Mouse (Mus musculus) cerebral cortex, adult 2 months (tissue): ENCODE data around the gene Mcpt8.

Source experiments
- WGBS: fragments of 180-500 bp; shearing (Covaris S2); methylation state at CpG from one replicate; pipeline ENCODE4 v1.1.7; 2018; 5-methylcytosine and 5-hydroxymethylcytosine counted together

The Mcpt8 gene

DNA sequence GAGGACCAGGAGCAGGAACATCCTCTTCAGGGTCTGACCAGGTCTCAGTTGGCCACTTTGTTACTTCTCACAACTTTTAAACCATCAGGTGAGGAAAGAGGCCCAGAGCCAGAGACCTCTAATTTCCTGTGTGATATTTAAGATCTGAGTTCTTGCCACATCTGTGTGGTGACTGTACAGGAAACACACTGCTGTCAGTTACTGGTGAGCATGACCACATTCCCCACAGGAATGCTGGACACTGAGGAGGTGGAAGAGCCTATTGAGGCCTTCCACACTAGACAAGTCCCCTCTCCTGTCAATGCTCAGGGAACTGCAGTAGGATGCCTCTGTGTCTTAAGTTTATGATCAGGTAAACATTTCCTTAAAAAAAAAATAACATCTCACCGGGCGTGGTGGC, at the start of gene Mcpt8:
Gene Mcpt8, minus strand, starts transcription at position 107 of the 400 bp plus-strand sequence.
- WGBS, result 94% methylated on average over 2 of the region's 2 CpGs

- WGBS, result 77% methylated on average over 1 of the region's 1 CpGs
Observed at GRCm38 (mm10) chr14:56133675-56134074, 48.6 kb upstream of the Mcpt8 start.

DNA sequence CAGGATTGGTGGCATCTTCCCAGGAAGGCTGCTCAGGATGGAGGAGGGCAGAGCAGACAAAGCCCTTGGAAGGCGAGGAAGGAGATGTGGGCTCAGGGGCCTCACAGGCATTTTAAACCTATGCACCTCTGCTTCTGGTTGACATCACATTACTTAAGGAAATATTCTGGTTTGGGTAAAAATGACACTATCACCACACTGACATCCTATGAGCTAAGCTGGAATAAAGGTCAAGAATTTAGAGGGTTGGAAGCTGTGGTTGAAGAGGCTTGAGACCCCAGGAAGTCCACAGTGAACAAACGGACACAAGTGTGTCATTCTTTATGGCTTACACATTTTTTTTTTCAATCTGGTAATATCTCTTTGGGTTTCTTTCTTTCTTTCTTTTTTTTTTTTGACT, 47.4 kb upstream of the Mcpt8 start, which contains the start of gene Gzmd:
Gene Gzmd, minus strand, starts transcription at position 101 of the 400 bp plus-strand sequence.
- WGBS, result 85% methylated on average over 2 of the region's 2 CpGs

DNA sequence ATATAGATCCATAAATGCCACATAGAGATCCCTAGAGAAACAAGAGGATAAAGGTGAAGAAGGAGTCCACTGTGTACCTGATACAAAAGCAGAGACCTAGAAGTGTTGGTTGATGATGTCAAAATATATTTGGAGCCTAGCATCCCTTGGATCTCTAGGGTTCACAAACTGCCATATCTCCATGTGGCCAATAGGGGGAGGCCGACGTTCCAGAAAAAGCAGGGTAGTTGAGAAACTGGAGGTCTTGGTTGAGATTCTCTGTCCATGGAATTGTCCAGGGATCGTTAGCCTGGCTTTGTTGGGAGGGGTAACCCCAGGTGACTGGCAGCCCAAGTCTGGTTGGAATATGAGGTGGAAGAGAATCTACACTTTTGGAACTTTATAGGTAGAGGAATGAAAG, 43.3 kb upstream of the Mcpt8 start:
- 49% methylated on average over 3 of the region's 3 CpGs for WGBS

DNA sequence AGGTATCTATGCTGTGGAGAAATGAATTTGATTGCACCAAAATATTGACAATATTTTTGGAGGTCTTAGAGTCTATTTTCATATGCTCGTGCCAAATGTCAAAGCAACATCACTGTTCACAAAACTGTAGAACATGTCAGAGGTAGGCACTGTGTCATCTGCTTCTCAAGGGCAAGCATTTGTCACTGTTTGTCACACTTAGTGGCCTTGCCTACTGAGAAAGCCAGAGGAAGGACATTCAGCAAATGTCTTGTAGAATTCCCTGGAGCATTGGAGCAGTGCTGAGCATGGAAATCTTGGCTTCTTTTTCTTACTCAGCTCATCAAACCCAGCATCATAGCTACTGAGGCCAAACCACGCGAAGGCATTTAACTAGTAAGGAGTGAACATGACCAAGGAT, 38.4 kb upstream of the Mcpt8 start:
- 85% methylated on average over 3 of the region's 3 CpGs for WGBS

GRCm38 (mm10) chr14:56120525-56120924, 35.5 kb upstream of the Mcpt8 start, which contains the start of gene Gzme:
Gzme (minus strand) TSS chr14:56120625.

GRCm38 (mm10) chr14:56115531-56116310, 30.6 kb upstream of the Mcpt8 start:
- WGBS, result 93% methylated on average over 33 of the region's 33 CpGs

- 59% methylated on average over 13 of the region's 13 CpGs for WGBS
Observed at GRCm38 (mm10) chr14:56105447-56106180, 20.5 kb upstream of the Mcpt8 start.

DNA sequence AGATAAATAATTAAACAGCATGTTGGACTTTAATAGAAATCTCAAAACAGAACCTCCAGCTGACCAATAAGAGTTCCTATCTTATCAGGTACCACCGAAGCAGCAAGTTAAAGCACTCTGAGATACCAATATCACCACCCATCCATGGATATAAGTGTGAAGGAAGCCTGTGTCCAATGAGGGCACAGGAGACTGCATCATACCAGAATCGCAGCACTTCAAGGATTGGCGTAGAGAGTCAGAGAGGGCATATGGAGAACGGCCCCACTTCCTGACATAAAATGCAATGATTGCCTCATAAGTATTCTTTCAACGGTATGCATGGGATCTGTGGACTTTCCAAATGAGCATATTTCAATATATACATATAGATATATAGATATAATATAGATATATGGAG, 19.9 kb upstream of the Mcpt8 start:
- WGBS, result 94% methylated on average over 5 of the region's 5 CpGs

DNA sequence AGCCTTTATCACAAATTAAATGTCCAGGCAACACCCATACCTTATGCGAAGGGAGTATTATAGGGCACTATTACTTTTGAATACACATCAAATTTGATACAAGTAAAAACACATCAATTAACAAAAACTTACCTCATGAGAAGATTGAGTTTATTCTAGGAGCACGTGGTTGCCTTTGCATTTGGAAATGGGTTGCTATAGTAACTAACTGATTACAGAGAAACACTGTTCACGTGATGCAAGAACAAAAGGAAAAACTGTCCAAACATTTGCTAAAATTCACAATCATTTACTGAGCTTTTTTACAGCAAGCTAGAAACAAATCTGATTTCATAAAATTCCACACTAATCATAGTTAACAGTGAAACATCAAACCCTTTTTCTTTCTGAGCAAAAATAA, 18.4 kb upstream of the Mcpt8 start:
- WGBS, result 60% methylated on average over 3 of the region's 3 CpGs

DNA sequence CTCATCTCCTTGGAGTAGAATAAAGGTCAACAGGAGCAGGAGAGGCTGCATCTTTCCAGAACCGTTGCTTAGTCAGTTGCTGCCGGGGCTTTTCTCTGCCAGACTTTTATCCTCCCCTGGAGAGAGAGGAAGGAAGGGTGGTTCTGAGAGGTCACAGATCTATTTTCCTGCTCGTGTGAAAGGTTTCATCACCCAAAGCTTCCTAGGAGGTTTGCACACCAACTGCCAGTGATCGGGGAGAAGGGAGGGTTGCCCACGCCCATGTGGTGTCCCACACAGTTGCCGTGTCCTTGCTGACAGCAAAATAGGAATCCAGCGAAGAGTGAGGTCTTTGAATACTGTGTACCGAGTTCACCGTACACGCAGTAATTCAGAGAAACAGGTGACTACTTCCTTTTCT, 17.3 kb upstream of the Mcpt8 start, which contains the start of gene Ctsg:
Gene Ctsg, minus strand, starts transcription at position 189 of the 400 bp plus-strand sequence.
- 82% methylated on average over 10 of the region's 10 CpGs for WGBS

- WGBS, result 84% methylated on average over 4 of the region's 4 CpGs
Observed at GRCm38 (mm10) chr14:56098940-56099339, 13.9 kb upstream of the Mcpt8 start.

GRCm38 (mm10) chr14:56097597-56097996, 12.5 kb upstream of the Mcpt8 start:
- 88% methylated on average over 1 of the region's 1 CpGs for WGBS

- WGBS, result 84% methylated on average over 2 of the region's 2 CpGs
Observed at GRCm38 (mm10) chr14:56093353-56093752, 8.3 kb upstream of the Mcpt8 start.

GRCm38 (mm10) chr14:56086711-56087110, 1.6 kb upstream of the Mcpt8 start:
- WGBS, result 81% methylated on average over 3 of the region's 3 CpGs

- 59% methylated on average over 4 of the region's 4 CpGs for WGBS
Observed at GRCm38 (mm10) chr14:56082016-56082415, 3.1 kb downstream of the Mcpt8 start.

GRCm38 (mm10) chr14:56062213-56062612, 22.9 kb downstream of the Mcpt8 start, which contains the start of gene Mcpt4:
Mcpt4 (minus strand) TSS chr14:56062313.
- WGBS, result 78% methylated on average over 3 of the region's 3 CpGs

DNA sequence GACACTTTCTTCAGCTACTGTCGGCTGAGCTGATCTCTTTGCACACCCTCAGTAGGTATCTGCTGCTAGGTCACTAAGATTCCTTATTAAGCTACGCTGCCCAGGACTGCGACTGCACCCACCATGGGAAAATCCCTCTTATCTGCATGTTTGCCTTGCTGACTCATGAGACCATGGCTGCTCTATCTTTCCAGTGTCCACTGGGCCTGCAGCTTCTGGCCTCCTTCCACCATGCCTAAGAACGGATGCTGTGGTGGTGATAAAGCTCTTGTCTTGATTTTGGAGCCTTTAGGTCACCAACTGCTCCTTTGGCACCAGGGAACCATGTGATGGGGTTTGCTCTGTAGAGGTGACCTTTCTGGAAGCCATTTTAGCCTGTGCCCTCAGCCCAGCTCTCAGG, 27.4 kb downstream of the Mcpt8 start:
- WGBS, result 91% methylated on average over 4 of the region's 4 CpGs

GRCm38 (mm10) chr14:56055408-56055807, 29.7 kb downstream of the Mcpt8 start:
- 89% methylated on average over 3 of the region's 3 CpGs for WGBS

- WGBS, result 88% methylated on average over 1 of the region's 1 CpGs
Observed at GRCm38 (mm10) chr14:56041792-56042191, 43.3 kb downstream of the Mcpt8 start, which contains the start of gene Mcpt2. Mcpt2 (plus strand) TSS chr14:56042041.

- 72% methylated on average over 2 of the region's 2 CpGs for WGBS
Observed at GRCm38 (mm10) chr14:56034433-56034832, 50.6 kb downstream of the Mcpt8 start.
